Mouse (Mus musculus) E14TG2a.4 (cell line): ENCODE data around the gene Pold1.

ENCODE experiments used
- CTCF ChIP-seq: conservative IDR thresholded peaks from 2 replicates; pipeline ENCODE4 v1.5.1; 2014; ENCODE audit warnings: low read length
- NANOG ChIP-seq: IDR thresholded peaks from 2 replicates; pipeline ENCODE4 v1.6.1; 2014; ENCODE audit warnings: borderline replicate concordance, low read length, mixed read lengths
- POU5F1 ChIP-seq: IDR thresholded peaks from 2 replicates; pipeline ENCODE4 v1.6.1; 2014; ENCODE audit warnings: low read length, borderline replicate concordance

DNA sequence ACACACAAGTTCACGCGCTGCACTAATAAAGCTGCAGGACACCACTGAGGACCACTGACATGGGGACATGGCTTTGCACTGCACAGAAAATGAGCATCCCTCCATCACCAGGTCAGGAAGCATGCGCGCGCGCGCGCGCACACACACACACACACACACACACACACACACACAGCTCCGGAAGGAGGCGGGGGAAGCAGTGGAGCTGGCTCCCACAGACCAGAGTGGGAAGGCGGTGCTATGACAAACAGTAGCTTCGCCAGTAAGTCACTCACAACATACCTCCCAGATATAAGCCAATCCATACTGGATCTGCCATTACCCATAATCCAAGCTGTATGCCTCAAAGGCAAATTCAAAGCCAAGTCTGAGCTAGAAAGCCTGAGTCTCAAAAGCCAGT, 1.6 kb downstream of the Pold1 start:
- TF ChIP-seq CTCF: no peak
- TF ChIP-seq NANOG: no peak
- TF ChIP-seq POU5F1: no peak
